Mouse (Mus musculus) cerebellum, adult 8-10 months (tissue): ENCODE data around the gene Slc6a21.
A peak's percentile ranks its signal among the peaks of the same experiment; 100 is the strongest.
"Not testable (repeated sequence)": the region's sequence is repeated elsewhere in the genome, so short reads cannot be mapped to it uniquely, and the experiment has no call there.

Experiments used
- DNase-seq: peaks from one replicate; pipeline ENCODE4 v3.0.0; 2022

Gene Slc6a21

GRCm38 (mm10) chr7:45277136-45277760 is at the start of gene Slc6a21:
Gene Slc6a21 (plus strand): TSS chr7:45277513.
- DNase-seq, result peak; percentile 75

- no peak for DNase-seq
Measured at GRCm38 (mm10) chr7:45228548-45228947, 48.8 kb upstream of the Slc6a21 start.

- DNase-seq, result no peak
Measured at GRCm38 (mm10) chr7:45229046-45229445, 48.3 kb upstream of the Slc6a21 start.

GRCm38 (mm10) chr7:45229459-45230203 is 47.7 kb upstream of the Slc6a21 start:
- no peak for DNase-seq

GRCm38 (mm10) chr7:45231192-45231591 is 46.1 kb upstream of the Slc6a21 start:
- DNase-seq, result no peak

- DNase-seq, result no peak
Measured at GRCm38 (mm10) chr7:45231941-45232340, 45.4 kb upstream of the Slc6a21 start.

- DNase-seq, result no peak
Measured at GRCm38 (mm10) chr7:45232716-45233465, 44.4 kb upstream of the Slc6a21 start.

GRCm38 (mm10) chr7:45233580-45234332 is 43.6 kb upstream of the Slc6a21 start:
- DNase-seq, result no peak

DNA sequence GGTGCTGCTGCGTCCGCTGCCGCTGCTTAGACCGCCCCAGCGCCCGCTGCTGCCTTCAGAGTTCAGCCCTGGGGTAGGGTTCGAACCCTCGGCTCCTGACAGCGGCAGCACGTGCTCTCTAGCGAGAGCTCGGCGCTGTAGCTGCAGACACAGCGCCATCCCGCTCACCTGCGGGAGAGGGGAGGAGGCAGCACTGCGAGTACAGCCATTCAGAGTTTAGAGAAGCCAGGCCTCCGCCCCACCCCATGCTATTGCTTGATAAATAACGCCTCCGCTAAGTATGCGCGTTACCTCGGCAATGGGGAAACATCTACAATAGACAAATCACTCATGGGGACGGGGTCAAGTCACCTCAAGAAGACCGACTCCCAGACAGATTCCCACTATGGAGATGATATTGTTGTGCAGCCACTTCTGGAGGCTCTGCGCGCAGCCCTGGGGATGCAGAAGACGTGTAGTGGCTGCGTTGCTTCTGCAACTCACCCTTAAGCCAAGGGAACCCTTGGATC is 42.9 kb upstream of the Slc6a21 start:
- DNase-seq, result no peak

DNA sequence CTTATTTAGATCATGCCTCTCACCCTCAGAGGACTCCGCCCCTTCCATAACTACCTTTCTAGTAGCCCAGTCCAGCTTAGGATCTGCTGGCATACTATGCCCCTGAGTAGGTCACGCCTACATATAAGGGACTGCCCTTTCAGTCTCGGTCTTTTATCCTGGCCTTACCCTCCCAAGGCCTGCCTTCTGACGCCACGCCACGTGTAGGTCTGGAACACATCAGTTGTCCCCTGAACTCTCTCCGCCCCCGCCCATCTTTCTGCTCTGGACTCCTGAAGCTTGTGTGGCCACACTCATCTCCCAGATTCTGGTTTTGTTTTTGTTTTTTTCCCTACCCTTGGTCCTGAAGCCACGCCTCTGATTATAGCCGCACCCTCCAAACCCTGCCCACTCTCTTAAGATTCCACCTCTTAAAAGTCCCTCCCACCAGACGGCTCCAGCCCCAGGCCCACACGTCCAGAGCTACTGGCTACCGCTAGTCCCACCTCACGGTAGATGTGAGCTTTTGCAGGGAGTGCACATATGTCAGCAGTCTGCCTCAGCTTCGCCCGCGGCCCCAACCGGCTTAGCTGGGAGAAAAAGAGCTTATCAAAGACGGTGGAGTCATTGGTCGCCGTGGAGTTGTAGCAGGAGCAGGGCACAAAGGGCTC is 42.3 kb upstream of the Slc6a21 start:
- DNase-seq, result no peak

DNA sequence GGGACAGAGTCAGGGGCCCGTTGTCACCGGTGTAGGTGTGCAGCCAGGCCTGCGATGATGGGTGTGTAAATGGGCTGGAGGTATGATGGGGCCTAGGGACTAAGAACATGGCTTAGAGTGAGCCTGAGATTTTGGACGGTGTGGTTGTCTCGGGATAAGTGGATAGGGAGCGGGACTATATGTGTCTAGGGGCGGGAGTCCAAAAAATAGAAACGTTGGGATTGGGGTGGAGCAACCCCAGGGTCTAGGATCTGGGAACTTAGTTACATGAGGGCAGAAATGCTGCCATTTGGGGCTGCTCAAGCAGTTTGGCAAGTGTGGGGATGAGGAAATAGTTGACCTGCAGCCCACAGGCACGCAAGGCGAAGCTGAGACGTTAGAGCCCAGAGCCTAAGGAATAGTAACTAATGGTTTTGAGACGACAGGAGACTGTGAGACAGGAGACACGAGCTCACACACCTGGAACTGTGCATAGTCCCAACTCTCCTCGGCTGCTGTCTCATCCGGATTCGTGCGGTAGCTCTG is 41.6 kb upstream of the Slc6a21 start:
- DNase-seq, result no peak

- no peak for DNase-seq
Measured at GRCm38 (mm10) chr7:45237747-45238699, 39.3 kb upstream of the Slc6a21 start.

DNA sequence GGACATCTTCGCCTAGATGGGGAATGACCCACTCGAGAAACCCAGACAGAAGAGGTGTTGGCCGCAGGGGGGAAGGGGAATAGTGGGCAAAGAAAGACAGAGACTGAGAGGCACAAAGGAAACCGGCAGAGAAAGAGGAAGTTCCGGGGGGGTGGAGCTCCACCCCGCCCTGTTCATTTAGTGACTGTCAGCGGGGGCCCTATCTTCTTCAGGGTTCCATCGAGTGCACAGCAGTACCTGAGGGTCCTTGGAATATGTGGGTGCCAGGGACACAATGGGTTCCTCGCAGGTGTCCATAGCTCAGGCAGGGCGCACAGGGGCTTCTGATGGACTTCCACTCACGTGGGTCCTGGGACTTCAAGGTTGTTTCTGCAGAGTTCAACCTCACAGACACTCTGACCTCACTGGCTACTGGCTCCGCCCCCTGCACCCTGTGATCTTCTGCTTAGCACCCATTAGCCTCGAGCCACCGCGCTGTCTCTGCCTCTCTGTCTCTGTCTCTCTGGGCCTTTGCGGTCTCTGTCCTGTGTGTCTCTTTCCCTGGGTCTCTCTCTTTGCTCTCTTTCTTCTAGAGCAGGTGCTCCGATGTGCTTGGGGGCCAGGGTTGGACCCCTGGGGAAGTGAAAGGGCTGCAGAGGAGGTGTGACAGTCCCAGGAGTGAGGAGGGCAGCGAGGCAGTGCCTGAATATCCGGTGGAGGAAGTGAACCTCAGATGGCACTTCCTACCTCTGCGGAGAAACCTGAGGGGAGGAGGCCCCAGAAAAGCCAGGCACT is 38.4 kb upstream of the Slc6a21 start, which contains the start of gene Cd37:
Gene Cd37, minus strand, starts transcription at position 393 of the 774 bp plus-strand sequence.
- no peak for DNase-seq

DNA sequence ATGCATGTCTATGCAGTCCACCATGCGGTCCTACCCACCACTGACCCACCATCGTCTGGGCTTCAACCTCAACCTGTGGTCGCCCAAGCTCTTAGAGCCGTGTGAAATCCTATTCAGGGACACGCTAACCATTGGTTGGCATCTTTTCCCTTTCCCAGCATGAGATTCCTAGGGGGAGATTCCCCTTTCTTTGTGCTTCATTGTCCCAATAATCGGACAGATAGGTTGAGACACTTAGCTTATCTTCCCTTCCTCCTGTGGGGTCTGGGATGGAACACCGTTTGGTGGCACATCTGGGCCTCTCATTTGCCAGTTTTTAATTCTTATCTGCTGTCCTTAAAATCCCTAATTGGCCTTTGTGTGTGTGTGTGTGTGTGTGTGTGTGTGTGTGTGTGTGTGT is 37.2 kb upstream of the Slc6a21 start:
- no peak for DNase-seq

- DNase-seq, result no peak
Measured at GRCm38 (mm10) chr7:45240633-45241388, 36.5 kb upstream of the Slc6a21 start, which contains the start of gene Slc6a16. Gene Slc6a16 (plus strand): TSS chr7:45241085.

DNA sequence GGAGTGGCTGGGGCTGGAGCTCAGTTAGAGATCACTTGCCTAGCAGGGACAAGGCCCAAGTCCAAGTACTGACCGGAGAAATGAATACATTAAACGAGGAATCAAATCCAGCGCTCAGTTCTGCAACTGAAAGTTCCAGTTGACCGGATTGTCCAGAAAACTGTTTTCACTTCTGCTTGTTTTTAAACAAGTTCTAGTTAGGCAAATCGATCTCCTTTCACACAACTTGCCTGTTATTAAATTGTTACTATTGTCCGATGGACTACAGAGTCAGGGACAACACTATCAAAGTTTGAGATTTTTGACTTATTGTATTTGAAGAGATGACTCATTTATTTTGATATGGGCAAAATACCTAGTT is 35.9 kb upstream of the Slc6a21 start:
- DNase-seq, result no peak

- no peak for DNase-seq
Measured at GRCm38 (mm10) chr7:45247666-45248065, 29.6 kb upstream of the Slc6a21 start.

DNA sequence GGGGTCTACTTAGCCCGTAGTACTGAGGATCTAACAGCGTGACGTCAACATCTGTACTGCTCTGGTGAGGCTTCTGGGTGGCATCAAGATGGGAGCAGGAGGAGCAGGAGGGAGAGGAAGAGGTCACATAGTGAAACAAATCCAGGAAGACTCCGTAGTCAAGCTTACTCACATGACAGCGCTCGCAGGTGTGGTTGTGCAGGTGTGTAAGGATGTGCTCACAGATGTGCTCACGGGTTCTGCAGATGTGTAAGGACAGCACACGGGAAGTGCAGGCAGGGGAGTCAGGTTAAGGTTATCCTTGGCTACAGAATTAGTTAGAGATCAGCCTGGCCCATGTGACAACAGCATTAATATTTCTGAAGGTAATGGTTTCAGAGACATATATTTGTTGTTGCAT is 23.5 kb upstream of the Slc6a21 start:
- no peak for DNase-seq

GRCm38 (mm10) chr7:45255822-45256221 is 21.5 kb upstream of the Slc6a21 start:
- not testable (repeated sequence) for DNase-seq
